Mouse (Mus musculus): ENCODE data around the gene Olfr157. TPM values are rescaled to one million over a fixed set of nuclear protein-coding genes. Genes with fewer than 3 reads are reported as not detected.

Olfr157 gene
- total and polyA plus RNA-seq, 2 experiments from 2014 or later = not detected

GRCm38 (mm10) chr4:43838326-43838725 is 1.7 kb downstream of the Olfr157 start:
- Histone ChIP-seq H3K4me3 (ENCODE audit: low read depth, low read length) (no peak overlapping the region), H3K9me3 (ENCODE audit: low read length) (no peaks in the 10 kb centered on the region), H3K4me2 (ENCODE audit: low read depth) (no peak overlapping the region), H3K9ac (no peak overlapping the region), H3K36me3 (ENCODE audit: insufficient read depth) (no peaks in the 10 kb centered on the region), H3K4me1 (ENCODE audit: insufficient read depth) (no peaks in the 10 kb centered on the region), H3K27ac (ENCODE audit: low read depth, low read length) (no peak overlapping the region), H3K27me3 (ENCODE audit: insufficient read depth, low read length) (no peaks in the 10 kb centered on the region)
- no peak for ATAC-seq
- WGBS = 74% methylated on average over 3 of the region's 3 CpGs
- DNase-seq = no peak
- TF ChIP-seq CTCF (IDR thresholded peaks at IDR 0.05; ENCODE audit: low read depth) = no peak

- no peak overlapping the region for H3K9ac ChIP-seq
- no peaks in the 10 kb centered on the region for H3K36me3 ChIP-seq (ENCODE audit: insufficient read depth)
- ATAC-seq (no peak), DNase-seq (no peak)
- no peaks in the 10 kb centered on the region for H3K9me3 ChIP-seq (ENCODE audit: low read length)
- no peak overlapping the region for H3K4me2 ChIP-seq (ENCODE audit: low read depth)
- H3K4me1 ChIP-seq (ENCODE audit: insufficient read depth) = no peaks in the 10 kb centered on the region
- H3K27ac ChIP-seq (ENCODE audit: low read depth, low read length) = no peak overlapping the region
- no peak for TF ChIP-seq CTCF (IDR thresholded peaks at IDR 0.05; ENCODE audit: low read depth)
- 75% methylated on average over 4 of the region's 4 CpGs for WGBS
- H3K27me3 ChIP-seq (ENCODE audit: insufficient read depth, low read length) = no peaks in the 10 kb centered on the region
- H3K4me3 ChIP-seq (ENCODE audit: low read depth, low read length) = no peak overlapping the region
Observed at GRCm38 (mm10) chr4:43834749-43835148, 5.3 kb downstream of the Olfr157 start.

GRCm38 (mm10) chr4:43833752-43834151 is 6.2 kb downstream of the Olfr157 start:
- no peak for DNase-seq
- no peaks in the 10 kb centered on the region for H3K9me3 ChIP-seq (ENCODE audit: low read length)
- no peak overlapping the region for H3K9ac ChIP-seq
- H3K36me3 ChIP-seq (ENCODE audit: insufficient read depth) = no peaks in the 10 kb centered on the region
- H3K4me3 ChIP-seq (ENCODE audit: low read depth, low read length) = no peak overlapping the region
- ATAC-seq = no peak
- 56% methylated on average over 5 of the region's 5 CpGs for WGBS
- no peak overlapping the region for H3K4me2 ChIP-seq (ENCODE audit: low read depth)
- H3K4me1 ChIP-seq (ENCODE audit: insufficient read depth) = no peaks in the 10 kb centered on the region
- TF ChIP-seq CTCF (IDR thresholded peaks at IDR 0.05; ENCODE audit: low read depth) = no peak
- no peak overlapping the region for H3K27ac ChIP-seq (ENCODE audit: low read depth, low read length)
- H3K27me3 ChIP-seq (ENCODE audit: insufficient read depth, low read length) = no peaks in the 10 kb centered on the region

GRCm38 (mm10) chr4:43832031-43832430 is 8.0 kb downstream of the Olfr157 start:
- TF ChIP-seq CTCF (IDR thresholded peaks at IDR 0.05; ENCODE audit: low read depth) = no peak

GRCm38 (mm10) chr4:43828806-43829205 is 11.2 kb downstream of the Olfr157 start:
- no peak for DNase-seq
- Histone ChIP-seq H3K9ac (no peak overlapping the region), H3K9me3 (ENCODE audit: low read length) (no peaks in the 10 kb centered on the region), H3K27ac (ENCODE audit: low read depth, low read length) (no peak overlapping the region), H3K36me3 (ENCODE audit: insufficient read depth) (no peaks in the 10 kb centered on the region), H3K27me3 (ENCODE audit: insufficient read depth, low read length) (no peaks in the 10 kb centered on the region), H3K4me1 (ENCODE audit: insufficient read depth) (no peaks in the 10 kb centered on the region), H3K4me2 (ENCODE audit: low read depth) (no peak overlapping the region), H3K4me3 (ENCODE audit: low read depth, low read length) (no peak overlapping the region)
- 94% methylated on average over 4 of the region's 4 CpGs for WGBS
- no peak for TF ChIP-seq CTCF (IDR thresholded peaks at IDR 0.05; ENCODE audit: low read depth)
- no peak for ATAC-seq

More at GRCm38 (mm10) chr4:43832031-43832430, 8.0 kb downstream of the Olfr157 start:
- no peak overlapping the region for H3K9ac ChIP-seq
- H3K27me3 ChIP-seq (ENCODE audit: insufficient read depth, low read length) = no peaks in the 10 kb centered on the region
- DNase-seq (no peak), ATAC-seq (no peak)
- no peaks in the 10 kb centered on the region for H3K4me1 ChIP-seq (ENCODE audit: insufficient read depth)
- no peak overlapping the region for H3K27ac ChIP-seq (ENCODE audit: low read depth, low read length)
- no peak overlapping the region for H3K4me3 ChIP-seq (ENCODE audit: low read depth, low read length)
- H3K36me3 ChIP-seq (ENCODE audit: insufficient read depth) = no peaks in the 10 kb centered on the region
- no peak overlapping the region for H3K4me2 ChIP-seq (ENCODE audit: low read depth)
- no peaks in the 10 kb centered on the region for H3K9me3 ChIP-seq (ENCODE audit: low read length)
- WGBS = 74% methylated on average over 5 of the region's 5 CpGs

- DNase-seq (peak; percentile 8), ATAC-seq (0 out of 2 replicates have a peak, but pooled peaks have one; percentile 43)
- Histone ChIP-seq H3K9ac (no peak within 1 kb of the TSS), H3K36me3 (ENCODE audit: insufficient read depth) (no peaks in the 10 kb centered on the region), H3K9me3 (ENCODE audit: low read length) (no peaks in the 10 kb centered on the region), H3K27ac (ENCODE audit: low read depth, low read length) (no peak within 1 kb of the TSS), H3K4me3 (ENCODE audit: low read depth, low read length) (no peak within 1 kb of the TSS), H3K27me3 (ENCODE audit: insufficient read depth, low read length) (no peaks in the 10 kb centered on the region), H3K4me2 (ENCODE audit: low read depth) (no peak within 1 kb of the TSS), H3K4me1 (ENCODE audit: insufficient read depth) (no peaks in the 10 kb centered on the region)
- peak; percentile 68 for TF ChIP-seq CTCF (IDR thresholded peaks at IDR 0.05; ENCODE audit: low read depth)
- 12% methylated on average over 7 of the region's 7 CpGs for WGBS
Observed at GRCm38 (mm10) chr4:43823845-43824337, 16.1 kb downstream of the Olfr157 start, which contains the start of gene Olfr156. Gene Olfr156, minus strand, starts transcription at chr4:43823895.

- no peak for ATAC-seq
- Histone ChIP-seq H3K27ac (ENCODE audit: low read depth, low read length) (no peak overlapping the region), H3K4me3 (ENCODE audit: low read depth, low read length) (no peak overlapping the region), H3K4me2 (ENCODE audit: low read depth) (no peak overlapping the region), H3K36me3 (ENCODE audit: insufficient read depth) (no peaks in the 10 kb centered on the region), H3K9ac (no peak overlapping the region), H3K27me3 (ENCODE audit: insufficient read depth, low read length) (no peaks in the 10 kb centered on the region), H3K9me3 (ENCODE audit: low read length) (no peaks in the 10 kb centered on the region), H3K4me1 (ENCODE audit: insufficient read depth) (no peaks in the 10 kb centered on the region)
- TF ChIP-seq CTCF (IDR thresholded peaks at IDR 0.05; ENCODE audit: low read depth) = no peak
- no peak for DNase-seq
- 84% methylated on average over 13 of the region's 13 CpGs for WGBS
Observed at GRCm38 (mm10) chr4:43822896-43823550, 17.0 kb downstream of the Olfr157 start.

All from forebrain, postnatal 0 days (tissue).